Mouse (Mus musculus): ENCODE results near the gene Zcrb1. TPM values are rescaled to one million over a fixed set of nuclear protein-coding genes. Genes with fewer than 3 reads are reported as not detected.

Zcrb1 gene
- 155 and 160 TPM in 2 replicates for polyA plus RNA-seq (2016; fragmentation: Nextera tagmentation; extraction: Ambion mirVana)

GRCm38 (mm10) chr15:93397826-93398698, at the start of gene Zcrb1, which contains the start of gene Pphln1:
Zcrb1 (minus strand) TSS chr15:93398334.
Pphln1 (plus strand) TSS chr15:93398350.
- H3K4me1 ChIP-seq: peaks cover 20% of the 10 kb centered on the region
- under 1% methylated on average over 100 of the region's 100 CpGs for WGBS
- peak within 1 kb of the TSS; percentile 83 for H3K4me2 ChIP-seq (replicated peaks)
- no peaks in the 10 kb centered on the region for H3K9me3 ChIP-seq
- peak; percentile 88 for ATAC-seq (ENCODE audit: insufficient number of reproducible peaks, insufficient read depth, low FRiP score, low TSS enrichment)
- no peaks in the 10 kb centered on the region for H3K27me3 ChIP-seq
- H3K9ac ChIP-seq: peak within 1 kb of the TSS; percentile 97
- H3K36me3 ChIP-seq: peaks cover 12% of the 10 kb centered on the region
- H3K27ac ChIP-seq: peak within 1 kb of the TSS; percentile 93
- peak within 1 kb of the TSS; percentile 94 for H3K4me3 ChIP-seq

DNA sequence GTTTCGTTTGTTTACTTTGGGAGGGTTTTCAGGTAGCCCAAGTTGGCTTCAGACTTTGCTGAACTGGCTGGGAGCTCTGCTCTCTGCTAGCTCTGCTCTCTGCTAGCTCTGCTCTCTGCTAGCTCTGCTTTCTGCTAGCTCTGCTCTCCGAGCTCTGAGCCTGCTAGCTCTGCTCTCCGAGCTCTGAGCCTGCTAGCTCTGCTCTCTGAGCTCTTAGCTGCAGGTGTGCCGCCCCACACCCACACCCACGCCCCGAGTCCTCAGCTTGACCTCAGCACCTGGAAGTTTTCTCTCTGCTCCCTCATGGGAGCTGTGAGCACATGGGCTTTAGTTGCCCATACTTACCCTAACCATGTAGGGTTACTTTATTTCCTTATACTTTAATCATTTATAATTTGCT, 45.5 kb upstream of the Zcrb1 start:
- 78% methylated on average over 6 of the region's 6 CpGs for WGBS
- ATAC-seq (ENCODE audit: insufficient number of reproducible peaks, insufficient read depth, low FRiP score, low TSS enrichment): no peak
- Histone ChIP-seq H3K4me2 (replicated peaks) (no peak overlapping the region), H3K4me3 (no peak overlapping the region), H3K27ac (no peak overlapping the region), H3K27me3 (no peaks in the 10 kb centered on the region), H3K36me3 (peaks cover 38% of the 10 kb centered on the region), H3K9ac (no peak overlapping the region), H3K4me1 (no peaks in the 10 kb centered on the region), H3K9me3 (no peaks in the 10 kb centered on the region)

- Histone ChIP-seq H3K27ac (no peak overlapping the region), H3K9me3 (no peaks in the 10 kb centered on the region), H3K36me3 (peaks cover 38% of the 10 kb centered on the region), H3K4me1 (no peaks in the 10 kb centered on the region), H3K9ac (no peak overlapping the region), H3K4me2 (replicated peaks) (no peak overlapping the region), H3K27me3 (no peaks in the 10 kb centered on the region), H3K4me3 (no peak overlapping the region)
- WGBS: 92% methylated on average over 4 of the region's 4 CpGs
- no peak for ATAC-seq (ENCODE audit: insufficient number of reproducible peaks, insufficient read depth, low FRiP score, low TSS enrichment)
Observed at GRCm38 (mm10) chr15:93442271-93442670, 44.1 kb upstream of the Zcrb1 start.

DNA sequence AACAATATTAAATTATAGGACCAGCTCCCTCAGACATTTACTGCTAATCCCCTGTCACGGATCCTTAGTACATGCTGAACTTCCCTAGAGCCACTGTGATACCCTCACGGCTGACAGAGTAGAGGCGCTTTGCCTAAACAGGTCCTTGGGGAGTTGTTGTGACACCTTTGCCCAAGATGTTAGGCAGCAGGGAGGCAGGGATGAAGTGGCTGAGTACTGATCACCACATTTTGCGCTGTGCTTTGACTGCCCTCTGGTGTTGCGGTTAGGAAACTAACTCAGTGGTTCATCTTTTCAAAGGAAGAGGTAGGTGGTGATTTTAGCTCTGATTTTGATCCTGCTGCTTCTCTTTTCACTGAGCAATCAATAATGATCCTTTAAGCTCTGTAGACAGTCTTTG, 40.5 kb upstream of the Zcrb1 start:
- no peak overlapping the region for H3K27ac ChIP-seq
- no peaks in the 10 kb centered on the region for H3K9me3 ChIP-seq
- no peak overlapping the region for H3K4me2 ChIP-seq (replicated peaks)
- no peaks in the 10 kb centered on the region for H3K27me3 ChIP-seq
- 35% methylated on average over 5 of the region's 5 CpGs for WGBS
- H3K9ac ChIP-seq: no peak overlapping the region
- peaks cover 31% of the 10 kb centered on the region for H3K36me3 ChIP-seq
- no peaks in the 10 kb centered on the region for H3K4me1 ChIP-seq
- ATAC-seq (ENCODE audit: insufficient number of reproducible peaks, insufficient read depth, low FRiP score, low TSS enrichment): no peak
- no peak overlapping the region for H3K4me3 ChIP-seq

DNA sequence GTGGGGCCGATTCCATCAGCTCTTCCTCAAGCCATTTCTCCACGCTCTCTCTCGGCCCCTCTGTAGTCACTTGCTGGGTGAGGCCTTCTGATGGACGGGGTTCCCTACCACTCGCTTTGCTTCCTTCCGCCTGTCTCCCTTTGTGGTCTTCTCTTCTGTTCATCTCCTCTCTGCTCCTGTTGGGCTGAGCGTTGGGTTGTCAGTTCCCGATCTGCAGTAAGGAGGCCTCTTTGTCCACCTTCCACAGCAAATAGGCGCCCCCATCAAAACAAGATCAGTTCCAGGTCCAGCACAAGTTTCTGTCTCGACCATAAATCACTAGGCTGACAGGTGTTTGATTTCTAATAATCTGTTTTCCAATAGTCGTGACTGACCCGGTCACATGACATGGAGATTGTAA, 37.9 kb upstream of the Zcrb1 start:
- no peaks in the 10 kb centered on the region for H3K9me3 ChIP-seq
- no peak for ATAC-seq (ENCODE audit: insufficient number of reproducible peaks, insufficient read depth, low FRiP score, low TSS enrichment)

DNA sequence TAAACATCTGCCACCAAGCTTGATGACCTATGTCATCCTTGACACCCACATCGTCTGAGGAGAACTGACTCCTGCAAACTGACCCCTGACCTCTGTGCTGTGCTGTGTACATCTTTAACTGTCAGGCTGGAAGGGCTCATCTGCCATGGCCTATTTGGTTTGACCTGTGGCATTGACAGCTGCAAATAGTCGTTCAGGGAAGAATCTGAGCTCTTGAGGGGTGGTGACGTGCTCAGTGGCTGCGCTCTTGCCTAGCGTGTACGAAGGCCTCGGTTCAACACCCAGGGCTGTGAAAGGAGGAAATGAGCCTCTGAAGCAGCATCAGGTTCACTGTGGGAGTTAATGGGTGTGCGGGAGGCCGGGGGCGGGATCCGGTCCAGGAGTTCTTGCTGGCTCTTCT, 35.7 kb upstream of the Zcrb1 start:
- Histone ChIP-seq H3K4me1 (no peaks in the 10 kb centered on the region), H3K27ac (no peak overlapping the region), H3K27me3 (no peaks in the 10 kb centered on the region), H3K36me3 (no peaks in the 10 kb centered on the region), H3K4me2 (replicated peaks) (no peak overlapping the region), H3K4me3 (no peak overlapping the region), H3K9me3 (no peaks in the 10 kb centered on the region), H3K9ac (no peak overlapping the region)
- 43% methylated on average over 11 of the region's 11 CpGs for WGBS
- no peak for ATAC-seq (ENCODE audit: insufficient number of reproducible peaks, insufficient read depth, low FRiP score, low TSS enrichment)

More for the DNA sequence above, 37.9 kb upstream of the Zcrb1 start:
- 91% methylated on average over 12 of the region's 12 CpGs for WGBS
- H3K4me3 ChIP-seq: no peak overlapping the region
- no peak overlapping the region for H3K9ac ChIP-seq
- no peak overlapping the region for H3K4me2 ChIP-seq (replicated peaks)
- H3K27me3 ChIP-seq: no peaks in the 10 kb centered on the region
- no peak overlapping the region for H3K27ac ChIP-seq
- H3K4me1 ChIP-seq: no peaks in the 10 kb centered on the region
- peaks cover 6% of the 10 kb centered on the region; the same call in 1 of the 2 replicates for H3K36me3 ChIP-seq

DNA sequence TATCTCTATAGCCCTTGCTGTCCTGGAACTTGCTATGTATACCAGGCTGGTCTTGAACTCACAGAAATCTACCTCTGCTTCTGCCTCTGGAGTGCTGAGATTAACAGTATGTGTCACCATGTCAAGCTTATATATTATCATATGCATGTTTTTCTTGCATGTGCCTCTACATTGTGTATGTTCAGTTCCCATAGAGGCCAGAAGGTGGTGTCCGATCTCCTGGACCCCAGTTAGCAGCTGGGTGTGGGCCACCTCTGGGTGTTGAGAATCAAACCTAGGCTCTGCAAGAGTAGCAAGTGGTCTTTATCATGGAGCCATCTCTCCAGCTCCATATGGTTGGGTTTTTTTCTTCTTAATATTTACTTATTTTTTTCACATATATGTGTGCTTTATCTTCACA, 24.4 kb upstream of the Zcrb1 start:
- H3K27ac ChIP-seq: no peak overlapping the region
- no peak overlapping the region for H3K4me3 ChIP-seq
- no peaks in the 10 kb centered on the region for H3K9me3 ChIP-seq
- ATAC-seq (ENCODE audit: insufficient number of reproducible peaks, insufficient read depth, low FRiP score, low TSS enrichment): no peak
- peaks cover 35% of the 10 kb centered on the region for H3K36me3 ChIP-seq
- 96% methylated on average over 1 of the region's 1 CpGs for WGBS
- no peaks in the 10 kb centered on the region for H3K27me3 ChIP-seq
- H3K9ac ChIP-seq: no peak overlapping the region
- H3K4me2 ChIP-seq (replicated peaks): no peak overlapping the region
- H3K4me1 ChIP-seq: no peaks in the 10 kb centered on the region

GRCm38 (mm10) chr15:93420596-93420995, 22.5 kb upstream of the Zcrb1 start:
- no peak overlapping the region for H3K4me3 ChIP-seq
- H3K9me3 ChIP-seq: no peaks in the 10 kb centered on the region
- no peak overlapping the region for H3K9ac ChIP-seq
- no peaks in the 10 kb centered on the region for H3K27me3 ChIP-seq
- ATAC-seq (ENCODE audit: insufficient number of reproducible peaks, insufficient read depth, low FRiP score, low TSS enrichment): no peak
- no peak overlapping the region for H3K27ac ChIP-seq
- 84% methylated on average over 7 of the region's 7 CpGs for WGBS
- H3K4me2 ChIP-seq (replicated peaks): no peak overlapping the region
- peaks cover 35% of the 10 kb centered on the region for H3K36me3 ChIP-seq
- H3K4me1 ChIP-seq: no peaks in the 10 kb centered on the region

DNA sequence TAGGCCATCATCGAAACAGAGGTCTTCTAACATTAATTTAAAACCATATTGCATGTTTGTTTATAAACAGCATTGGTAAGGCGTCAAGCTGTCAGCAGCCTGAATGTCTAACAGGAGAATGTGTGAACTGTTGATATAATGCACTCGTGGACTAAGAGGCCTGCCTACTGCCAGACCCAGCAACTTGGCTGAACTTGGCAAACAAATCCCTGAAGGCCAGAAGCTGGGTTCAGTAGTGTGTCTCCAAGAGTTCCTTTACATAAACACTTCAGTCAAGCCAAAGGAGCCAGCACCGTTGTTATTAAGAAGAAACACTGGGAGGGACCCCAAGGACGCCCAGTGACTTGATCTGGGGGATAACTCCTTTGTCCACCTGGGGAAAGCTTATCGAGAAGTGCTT, 18.2 kb upstream of the Zcrb1 start:
- Histone ChIP-seq H3K27ac (no peak overlapping the region), H3K4me1 (no peaks in the 10 kb centered on the region), H3K4me3 (no peak overlapping the region), H3K27me3 (no peaks in the 10 kb centered on the region), H3K9me3 (no peaks in the 10 kb centered on the region), H3K36me3 (peaks cover 22% of the 10 kb centered on the region), H3K4me2 (replicated peaks) (no peak overlapping the region), H3K9ac (no peak overlapping the region)
- 85% methylated on average over 6 of the region's 6 CpGs for WGBS
- no peak for ATAC-seq (ENCODE audit: insufficient number of reproducible peaks, insufficient read depth, low FRiP score, low TSS enrichment)

DNA sequence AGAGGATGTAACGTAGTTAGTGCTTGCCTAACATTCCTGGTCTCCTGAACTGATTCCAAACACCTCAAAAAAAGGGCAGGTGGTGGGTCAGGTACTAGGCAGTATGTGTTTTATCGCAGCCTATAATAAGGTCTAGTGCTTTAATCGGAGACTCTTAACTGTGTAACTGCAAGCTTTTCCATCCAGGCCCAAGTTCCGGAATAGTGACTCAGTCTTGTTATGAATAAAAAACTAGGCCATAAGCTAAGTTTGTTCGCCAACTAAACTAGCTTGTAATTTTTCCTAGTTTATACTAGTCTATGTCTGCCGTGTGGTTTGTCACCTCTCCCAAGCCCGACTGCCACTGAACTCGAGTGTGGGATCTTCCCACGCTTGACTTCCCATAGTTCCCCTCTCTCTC, 16.3 kb upstream of the Zcrb1 start:
- Histone ChIP-seq H3K36me3 (peaks cover 18% of the 10 kb centered on the region), H3K9ac (no peak overlapping the region), H3K4me1 (no peaks in the 10 kb centered on the region), H3K4me2 (replicated peaks) (no peak overlapping the region), H3K27me3 (no peaks in the 10 kb centered on the region), H3K9me3 (no peaks in the 10 kb centered on the region), H3K27ac (no peak overlapping the region), H3K4me3 (no peak overlapping the region)
- no peak for ATAC-seq (ENCODE audit: insufficient number of reproducible peaks, insufficient read depth, low FRiP score, low TSS enrichment)
- WGBS: 96% methylated on average over 9 of the region's 9 CpGs

DNA sequence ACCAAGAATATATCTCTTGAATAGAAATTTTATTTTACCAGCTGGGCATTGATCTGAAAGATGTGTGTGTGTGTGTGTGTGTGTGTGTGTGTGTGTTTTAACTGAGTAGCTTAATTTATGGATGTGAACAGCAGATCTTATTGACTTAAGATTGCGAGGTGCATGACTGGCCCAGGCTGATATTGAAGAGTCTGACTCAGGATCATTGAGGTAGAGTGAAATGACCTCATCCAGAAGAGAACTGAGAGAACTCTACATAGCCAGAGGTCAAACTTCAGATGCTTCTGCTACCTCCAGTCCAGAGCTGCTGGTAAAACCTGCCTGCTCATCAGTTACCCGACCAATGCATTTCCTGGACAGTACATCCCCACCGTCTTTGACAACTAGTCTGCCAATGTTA, 14.3 kb upstream of the Zcrb1 start:
- no peak overlapping the region for H3K4me2 ChIP-seq (replicated peaks)
- H3K4me1 ChIP-seq: no peaks in the 10 kb centered on the region; the same call in 1 of the 2 replicates
- no peaks in the 10 kb centered on the region for H3K9me3 ChIP-seq
- 95% methylated on average over 3 of the region's 3 CpGs for WGBS
- no peaks in the 10 kb centered on the region for H3K27me3 ChIP-seq
- no peak overlapping the region for H3K9ac ChIP-seq
- no peak overlapping the region for H3K27ac ChIP-seq
- H3K4me3 ChIP-seq: no peak overlapping the region
- H3K36me3 ChIP-seq: peaks cover 20% of the 10 kb centered on the region
- no peak for ATAC-seq (ENCODE audit: insufficient number of reproducible peaks, insufficient read depth, low FRiP score, low TSS enrichment)

GRCm38 (mm10) chr15:93406492-93406891, 8.4 kb upstream of the Zcrb1 start:
- H3K27ac ChIP-seq: no peak overlapping the region
- H3K9ac ChIP-seq: no peak overlapping the region
- WGBS: 85% methylated on average over 5 of the region's 5 CpGs
- no peaks in the 10 kb centered on the region for H3K27me3 ChIP-seq
- no peaks in the 10 kb centered on the region; the same call in 1 of the 2 replicates for H3K4me1 ChIP-seq
- ATAC-seq (ENCODE audit: insufficient number of reproducible peaks, insufficient read depth, low FRiP score, low TSS enrichment): no peak
- H3K4me3 ChIP-seq: no peak overlapping the region
- peaks cover 12% of the 10 kb centered on the region; the same call in 1 of the 2 replicates for H3K36me3 ChIP-seq
- no peak overlapping the region for H3K4me2 ChIP-seq (replicated peaks)
- no peaks in the 10 kb centered on the region for H3K9me3 ChIP-seq

Measured in embryonic facial prominence, embryonic 12.5 days (tissue).